Mouse (Mus musculus) adrenal gland, adult (tissue): ENCODE measurements around the gene Hist1h3g.
"Not testable (repeated sequence)": the region's sequence is repeated elsewhere in the genome, so short reads cannot be mapped to it uniquely, and the experiment has no call there.

Experiments
- DNase-seq, 2 experiments: peaks; one replicate each; pipeline ENCODE4 v3.0.0; 2022 to 2023; ENCODE audit warnings: low spot score in 1 of 2; ENCODE audit not compliant: inconsistent age in 2 of 2

Hist1h3g gene

DNA sequence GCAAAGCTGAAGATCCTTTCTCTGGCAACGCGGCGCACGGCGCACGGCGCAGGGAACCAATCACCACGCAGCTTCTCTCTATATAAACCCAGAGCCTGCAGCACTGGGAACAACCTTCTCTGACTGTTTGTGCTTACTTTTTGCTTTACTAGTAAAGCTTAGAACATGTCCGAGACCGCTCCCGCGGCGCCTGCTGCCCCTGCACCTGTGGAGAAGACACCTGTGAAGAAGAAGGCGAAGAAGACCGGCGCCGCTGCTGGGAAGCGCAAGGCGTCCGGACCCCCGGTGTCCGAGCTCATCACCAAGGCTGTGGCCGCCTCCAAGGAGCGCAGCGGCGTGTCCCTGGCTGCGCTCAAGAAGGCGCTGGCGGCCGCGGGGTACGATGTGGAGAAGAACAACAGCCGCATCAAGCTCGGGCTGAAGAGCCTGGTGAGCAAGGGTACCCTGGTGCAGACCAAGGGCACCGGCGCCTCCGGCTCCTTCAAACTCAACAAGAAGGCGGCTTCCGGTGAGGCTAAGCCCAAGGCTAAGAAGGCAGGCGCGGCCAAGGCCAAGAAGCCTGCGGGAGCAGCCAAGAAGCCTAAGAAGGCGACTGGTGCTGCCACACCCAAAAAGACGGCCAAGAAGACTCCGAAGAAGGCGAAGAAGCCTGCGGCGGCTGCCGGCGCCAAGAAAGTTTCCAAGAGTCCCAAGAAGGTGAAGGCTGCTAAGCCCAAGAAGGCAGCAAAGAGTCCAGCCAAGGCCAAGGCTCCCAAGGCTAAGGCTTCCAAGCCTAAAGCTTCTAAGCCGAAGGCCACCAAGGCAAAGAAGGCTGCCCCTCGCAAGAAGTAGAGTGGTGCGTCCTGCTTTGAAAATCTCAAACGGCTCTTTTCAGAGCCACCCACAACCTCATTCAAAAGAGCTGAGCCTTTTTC lies 20.0 kb downstream of the Hist1h3g start:
- peak; percentile 76 to 93 for DNase-seq

DNA sequence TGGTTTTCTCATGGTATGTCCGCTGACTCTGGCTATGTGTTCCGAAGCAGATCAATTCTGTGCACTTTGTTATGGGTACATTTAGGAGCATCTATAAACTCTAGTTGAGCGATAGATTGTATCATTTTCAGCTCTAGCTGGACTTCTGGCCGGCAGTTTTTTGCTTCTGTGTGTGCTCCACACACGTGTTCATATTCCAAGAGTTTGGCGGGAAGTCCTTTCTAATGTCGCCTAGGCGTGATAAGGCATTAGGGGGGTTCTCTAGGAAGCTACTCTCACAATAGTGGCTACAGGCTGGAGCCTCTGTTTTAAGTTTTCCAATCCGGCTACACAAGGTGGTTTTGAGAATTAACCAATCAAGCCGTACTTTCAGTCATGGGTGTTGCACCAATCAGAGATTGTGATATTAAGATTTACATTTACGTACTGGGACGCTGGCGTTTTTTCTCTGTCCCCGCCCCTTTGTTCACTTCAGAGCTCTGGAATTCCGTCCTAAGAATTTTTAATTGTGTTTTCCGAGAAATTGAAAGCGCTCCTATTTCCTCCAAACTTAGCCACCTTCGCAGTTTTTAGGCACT lies 20.7 kb downstream of the Hist1h3g start:
- peak; percentile 66 to 94 for DNase-seq

DNA sequence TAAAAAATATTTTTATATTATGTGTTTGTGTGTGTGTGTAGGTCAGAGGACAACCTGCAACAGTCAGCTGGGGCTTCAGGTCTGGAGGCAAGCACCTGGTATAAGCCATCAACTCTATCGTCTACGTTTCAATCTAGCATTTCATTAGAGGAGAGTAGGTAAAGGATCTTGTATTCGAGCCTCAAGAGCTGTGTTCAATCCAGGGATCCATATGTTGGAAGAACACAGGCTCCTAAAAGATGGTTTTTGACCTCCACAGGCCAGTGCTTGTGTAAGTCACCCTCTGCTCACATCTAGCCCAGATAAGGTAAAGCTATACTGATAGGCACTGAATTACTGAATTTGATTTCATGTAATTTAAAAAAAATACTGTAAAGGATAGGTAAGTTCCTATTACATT lies 21.7 kb downstream of the Hist1h3g start:
- no peak for DNase-seq

DNA sequence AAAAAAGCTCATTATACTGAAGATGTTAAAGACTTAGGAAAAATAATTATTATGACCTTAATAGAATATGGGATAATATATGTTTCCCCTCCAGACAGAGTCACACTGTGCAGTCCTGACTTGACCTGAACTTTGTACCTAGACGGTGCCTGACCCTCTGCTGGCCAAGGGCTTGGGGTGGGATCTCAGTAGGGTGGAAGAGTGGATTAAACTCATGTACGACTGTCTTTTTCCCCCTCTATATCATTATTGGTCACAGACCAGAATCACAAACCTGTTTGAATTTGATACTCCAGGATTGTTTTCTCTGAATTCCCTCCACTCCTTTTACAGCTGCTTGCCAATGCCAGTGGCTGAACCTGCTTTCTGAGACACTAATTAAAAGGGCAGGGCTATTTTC lies 25.5 kb downstream of the Hist1h3g start:
- not testable (repeated sequence) for DNase-seq

DNA sequence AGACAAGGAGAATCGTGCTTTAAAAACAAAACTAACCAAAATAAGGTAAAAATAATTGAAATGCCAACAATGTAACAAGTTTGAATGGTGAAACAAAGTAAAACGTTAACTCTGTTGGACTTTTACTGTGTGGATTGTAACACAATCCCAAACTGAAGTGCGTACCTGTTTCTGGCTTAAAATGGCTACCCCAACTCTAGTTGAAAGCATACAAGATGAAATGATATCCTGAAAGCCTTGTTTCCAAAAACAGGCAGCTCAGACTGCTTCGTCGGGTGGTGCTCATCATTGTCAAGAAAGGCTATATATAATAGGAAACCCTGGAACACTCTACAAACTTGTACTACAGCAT lies 26.3 kb downstream of the Hist1h3g start:
- not testable (repeated sequence) for DNase-seq

DNA sequence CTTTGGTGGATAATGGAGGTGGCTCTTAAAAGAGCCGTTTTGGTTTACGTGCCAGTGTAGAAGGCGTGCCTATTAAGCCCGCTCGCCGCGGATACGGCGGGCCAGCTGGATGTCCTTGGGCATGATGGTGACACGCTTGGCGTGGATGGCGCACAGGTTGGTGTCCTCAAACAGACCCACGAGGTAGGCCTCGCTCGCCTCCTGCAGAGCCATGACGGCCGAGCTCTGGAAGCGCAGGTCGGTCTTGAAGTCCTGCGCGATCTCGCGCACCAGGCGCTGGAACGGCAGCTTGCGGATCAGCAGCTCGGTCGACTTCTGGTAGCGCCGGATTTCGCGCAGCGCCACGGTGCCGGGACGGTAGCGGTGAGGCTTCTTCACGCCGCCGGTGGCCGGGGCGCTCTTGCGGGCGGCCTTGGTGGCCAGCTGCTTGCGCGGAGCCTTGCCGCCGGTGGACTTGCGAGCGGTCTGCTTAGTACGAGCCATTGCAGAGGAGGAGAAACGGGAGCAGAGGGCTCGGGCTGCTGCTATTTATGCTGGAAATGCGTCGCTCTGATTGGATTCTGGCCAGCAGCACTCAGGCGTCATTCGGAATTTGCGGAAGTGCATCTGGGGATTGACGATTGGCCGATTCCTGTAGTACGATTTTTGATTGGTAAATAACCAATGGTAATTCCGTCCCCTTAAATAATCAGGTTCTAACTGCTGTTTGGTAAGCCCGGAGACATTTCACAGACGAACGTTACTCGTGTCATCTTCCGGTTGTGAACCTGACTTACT lies 26.8 kb downstream of the Hist1h3g start, which contains the start of gene Hist1h3e:
Gene Hist1h3e, minus strand, starts transcription at position 487 of the 777 bp plus-strand sequence.
- peak; percentile 95 to 98 for DNase-seq

DNA sequence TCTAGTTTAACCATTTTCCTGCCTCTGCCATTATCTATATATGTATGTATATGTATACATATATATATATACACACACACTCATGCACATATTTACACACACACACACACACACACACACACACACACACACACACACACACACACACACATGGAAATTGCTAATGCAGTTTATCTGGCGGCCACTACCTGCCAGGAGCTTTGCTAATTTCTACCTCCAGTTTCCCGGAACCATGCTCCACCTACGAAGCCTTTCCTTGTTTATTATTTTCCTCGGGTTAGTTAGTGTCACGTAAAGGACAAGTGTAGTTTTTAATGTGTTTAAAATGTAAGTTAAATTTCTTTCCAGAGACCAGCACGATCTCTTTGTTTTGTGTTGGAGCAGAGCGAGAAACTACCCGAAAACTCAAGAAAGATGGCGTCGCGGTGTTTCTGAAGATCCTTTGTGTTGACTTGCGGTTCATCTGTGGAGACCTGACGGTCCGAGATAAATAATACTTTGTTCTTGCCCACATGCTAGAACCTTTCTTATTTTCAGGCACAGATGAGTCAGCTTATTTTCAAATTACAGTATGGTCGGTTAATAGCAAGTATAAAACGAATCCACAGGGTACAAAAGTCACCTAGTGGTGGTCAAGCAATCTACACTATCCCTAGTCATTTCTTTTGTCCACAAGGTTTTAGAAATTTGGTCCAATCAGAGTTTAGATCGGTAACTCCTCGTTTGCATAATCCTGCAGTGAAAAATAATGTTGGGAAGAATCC lies 27.7 kb downstream of the Hist1h3g start:
- peak; percentile 49 to 90 for DNase-seq

DNA sequence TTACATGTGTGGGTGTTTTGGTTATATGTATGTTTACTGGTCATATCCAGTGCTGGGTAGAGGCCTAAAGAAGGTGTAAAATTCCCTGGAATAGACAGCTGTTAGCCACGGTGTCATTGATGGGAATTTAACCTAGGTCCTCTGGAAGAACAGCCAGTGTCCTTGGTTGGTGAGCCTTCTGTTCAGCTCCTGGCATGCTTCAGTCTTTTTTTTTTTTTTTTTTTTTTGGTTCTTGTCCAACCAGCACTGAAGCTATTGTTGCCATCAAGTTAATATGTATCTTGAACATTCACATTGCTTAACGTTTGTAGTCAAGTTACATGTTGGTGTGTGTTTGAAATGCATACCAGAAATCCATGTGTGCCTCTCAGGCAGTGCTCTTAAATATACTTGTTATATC lies 29.3 kb downstream of the Hist1h3g start:
- DNase-seq: no peak

DNA sequence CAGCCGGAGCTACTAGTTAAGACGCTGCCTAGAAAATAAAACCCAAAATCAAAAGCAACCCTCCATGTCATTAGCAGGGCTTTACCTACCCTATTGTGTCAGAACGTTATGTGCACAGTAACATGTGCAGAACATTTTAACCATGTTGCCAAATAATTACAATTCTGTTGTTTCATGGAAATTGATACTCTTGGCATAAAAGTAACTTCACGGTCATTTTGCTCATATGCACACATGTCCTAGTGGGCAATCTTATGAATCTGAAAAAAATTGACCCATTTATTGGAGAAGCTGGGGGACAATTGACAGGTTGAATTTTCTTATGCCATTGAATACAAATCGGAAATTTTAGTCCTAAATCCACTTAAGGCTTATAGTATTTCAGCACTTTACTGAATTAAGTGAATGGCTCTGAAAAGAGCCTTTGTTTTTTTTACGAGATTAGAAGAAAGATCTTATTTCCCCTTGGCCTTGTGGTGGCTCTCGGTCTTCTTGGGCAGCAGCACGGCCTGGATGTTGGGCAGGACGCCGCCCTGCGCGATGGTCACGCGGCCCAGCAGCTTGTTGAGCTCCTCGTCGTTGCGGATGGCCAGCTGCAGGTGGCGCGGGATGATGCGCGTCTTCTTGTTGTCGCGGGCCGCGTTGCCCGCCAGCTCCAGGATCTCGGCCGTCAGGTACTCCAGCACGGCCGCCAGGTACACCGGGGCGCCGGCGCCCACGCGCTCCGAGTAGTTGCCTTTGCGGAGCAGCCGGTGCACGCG lies 35.2 kb downstream of the Hist1h3g start:
- peak in 1 of 2 experiments; percentile 39 for DNase-seq

DNA sequence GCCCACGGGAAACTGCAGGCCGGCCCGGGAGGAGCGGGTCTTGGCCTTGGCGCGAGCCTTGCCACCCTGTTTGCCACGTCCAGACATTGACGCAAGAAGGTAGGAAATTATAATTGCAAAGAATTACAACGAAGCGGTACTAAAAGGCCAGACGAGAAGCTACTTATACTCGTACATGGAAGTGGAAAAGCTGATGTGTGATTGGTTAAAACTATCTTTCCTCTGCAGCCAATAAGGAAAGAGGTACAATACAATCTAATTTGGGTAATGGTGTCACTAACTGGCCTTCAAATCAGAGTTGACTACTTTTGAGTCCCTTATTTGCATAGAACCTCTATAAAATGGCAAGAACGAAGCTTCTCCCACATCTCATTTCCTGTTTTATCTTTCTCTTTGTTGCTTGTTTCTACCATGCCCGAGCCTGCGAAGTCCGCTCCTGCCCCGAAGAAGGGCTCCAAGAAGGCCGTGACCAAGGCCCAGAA lies 35.8 kb downstream of the Hist1h3g start, which contains the start of the genes Hist1h2ae and Hist1h2bg:
Gene Hist1h2ae, minus strand, starts transcription at position 199 of the 482 bp plus-strand sequence.
Gene Hist1h2bg, plus strand, starts transcription at position 375 of the 482 bp plus-strand sequence.
- peak; percentile 80 to 96 for DNase-seq

DNA sequence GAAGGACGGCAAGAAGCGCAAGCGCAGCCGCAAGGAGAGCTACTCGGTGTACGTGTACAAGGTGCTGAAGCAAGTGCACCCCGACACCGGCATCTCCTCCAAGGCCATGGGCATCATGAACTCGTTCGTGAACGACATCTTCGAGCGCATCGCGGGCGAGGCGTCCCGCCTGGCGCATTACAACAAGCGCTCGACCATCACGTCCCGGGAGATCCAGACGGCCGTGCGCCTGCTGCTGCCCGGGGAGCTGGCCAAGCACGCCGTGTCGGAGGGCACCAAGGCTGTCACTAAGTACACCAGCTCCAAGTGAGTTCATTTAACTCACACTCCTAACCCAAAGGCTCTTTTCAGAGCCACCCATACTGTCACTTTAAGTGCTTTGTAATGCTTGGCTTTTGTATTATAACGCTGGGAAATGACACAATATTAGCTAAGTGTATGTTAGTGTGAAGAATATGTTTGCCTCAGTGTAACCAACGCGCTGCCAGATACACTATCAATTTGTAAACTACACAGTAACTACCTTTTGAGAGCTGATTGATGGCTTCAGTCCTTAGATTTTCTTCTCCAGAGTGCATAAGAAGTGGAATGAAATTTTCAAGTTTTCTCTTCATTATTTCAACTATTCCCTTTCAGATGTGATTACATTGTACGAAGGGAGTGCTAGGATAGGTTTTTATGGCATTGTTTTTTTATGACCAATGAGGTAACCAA lies 36.4 kb downstream of the Hist1h3g start:
- peak in 1 of 2 experiments; percentile 66 for DNase-seq

DNA sequence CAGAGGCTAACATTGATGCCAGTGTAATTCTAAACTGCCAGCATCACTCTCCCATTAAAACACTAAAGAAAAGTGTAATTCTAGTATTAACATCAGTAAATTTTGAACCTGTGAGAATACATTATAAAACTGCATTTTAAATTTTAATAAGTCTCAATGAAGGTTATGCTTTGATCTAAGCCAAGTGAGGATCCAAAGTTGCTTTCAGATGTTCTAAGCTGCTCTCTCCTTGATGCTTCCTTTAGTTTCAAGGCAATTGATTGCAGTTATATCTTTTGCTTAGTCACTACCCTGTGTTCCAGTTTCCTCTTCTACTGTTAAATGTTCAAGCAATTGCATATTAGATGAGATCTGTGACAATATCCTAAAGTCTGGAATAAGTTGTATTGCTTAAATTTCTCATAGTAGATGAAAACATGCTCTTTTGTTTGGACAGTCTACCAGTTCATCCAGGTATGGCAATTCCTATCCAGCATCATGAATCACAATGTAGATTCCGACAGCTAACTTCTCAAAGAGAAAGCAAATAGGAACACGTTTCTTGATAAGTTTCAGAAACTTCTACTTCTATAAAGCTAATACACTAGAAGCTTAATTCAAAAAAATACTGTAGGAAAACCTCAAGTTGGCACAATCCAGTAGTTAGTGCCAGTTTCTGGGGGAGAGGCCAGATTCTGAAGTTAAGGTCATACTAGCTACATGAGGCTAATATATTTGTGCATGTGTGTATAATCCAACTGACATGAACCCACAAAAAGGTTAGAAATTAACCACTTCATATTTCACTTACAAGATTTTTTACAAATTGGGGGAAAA lies 37.2 kb downstream of the Hist1h3g start:
- DNase-seq: no peak

DNA sequence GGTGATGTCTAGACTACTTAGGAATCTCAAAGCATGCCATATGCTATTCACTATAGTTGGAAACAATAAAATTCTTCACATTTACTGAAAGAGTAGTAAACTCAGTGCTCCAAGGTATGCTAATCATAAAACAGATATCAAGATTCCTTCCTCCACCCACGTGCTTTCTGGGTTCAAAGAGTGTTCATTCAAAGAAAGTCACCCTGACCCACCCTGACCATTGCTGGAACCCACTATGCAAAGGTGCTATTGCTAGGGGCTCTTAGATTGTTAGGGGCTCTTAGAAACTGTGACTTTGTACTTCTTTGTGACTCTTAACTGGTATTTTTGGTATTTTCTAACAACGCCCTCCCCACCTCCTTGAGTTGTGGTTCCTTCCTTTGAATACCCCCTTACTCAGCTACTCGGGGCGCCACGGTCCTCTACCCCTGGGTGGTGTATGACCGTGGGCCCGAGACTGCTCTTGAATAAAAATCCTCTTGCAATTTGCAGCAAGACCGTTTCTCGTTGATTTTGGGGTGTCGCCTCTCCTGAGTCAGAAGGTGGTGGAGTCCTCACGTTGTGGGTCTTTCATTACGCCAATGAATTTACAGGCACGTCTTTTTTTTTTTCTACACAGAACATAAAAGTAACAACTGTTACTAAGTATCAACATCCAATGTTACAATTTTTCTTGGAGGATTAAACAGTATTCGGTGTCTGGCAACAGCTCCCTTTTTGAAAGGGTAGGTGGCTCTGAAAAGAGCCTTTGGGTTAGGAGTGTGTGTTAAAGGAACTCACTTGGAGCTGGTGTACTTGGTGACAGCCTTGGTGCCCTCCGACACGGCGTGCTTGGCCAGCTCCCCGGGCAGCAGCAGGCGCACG lies 38.0 kb downstream of the Hist1h3g start:
- peak in 1 of 2 experiments; percentile 52 for DNase-seq

DNA sequence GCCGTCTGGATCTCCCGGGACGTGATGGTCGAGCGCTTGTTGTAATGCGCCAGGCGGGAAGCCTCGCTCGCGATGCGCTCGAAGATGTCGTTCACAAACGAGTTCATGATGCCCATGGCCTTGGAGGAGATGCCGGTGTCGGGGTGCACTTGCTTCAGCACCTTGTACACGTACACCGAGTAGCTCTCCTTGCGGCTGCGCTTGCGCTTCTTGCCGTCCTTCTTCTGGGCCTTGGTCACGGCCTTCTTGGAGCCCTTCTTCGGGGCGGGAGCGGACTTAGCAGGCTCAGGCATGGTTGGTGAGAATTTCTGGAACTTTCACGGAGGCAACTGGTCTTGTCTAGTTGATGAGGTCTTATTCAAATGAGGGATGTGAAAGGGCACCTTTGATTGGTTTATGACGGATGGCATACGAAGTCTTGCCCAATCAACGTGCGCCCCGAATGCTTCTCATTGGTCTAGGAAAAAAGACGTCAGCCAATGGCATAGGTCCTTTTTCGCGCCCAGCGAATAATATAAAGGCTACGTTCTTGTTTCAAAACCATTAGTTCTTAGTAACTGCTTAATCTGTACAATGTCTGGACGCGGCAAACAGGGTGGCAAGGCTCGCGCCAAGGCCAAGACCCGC lies 38.8 kb downstream of the Hist1h3g start, which contains the start of the genes Hist1h2bf and Hist1h2ad:
Gene Hist1h2bf, minus strand, starts transcription at position 299 of the 627 bp plus-strand sequence.
Gene Hist1h2ad, plus strand, starts transcription at position 484 of the 627 bp plus-strand sequence.
- DNase-seq: peak; percentile 84 to 95

DNA sequence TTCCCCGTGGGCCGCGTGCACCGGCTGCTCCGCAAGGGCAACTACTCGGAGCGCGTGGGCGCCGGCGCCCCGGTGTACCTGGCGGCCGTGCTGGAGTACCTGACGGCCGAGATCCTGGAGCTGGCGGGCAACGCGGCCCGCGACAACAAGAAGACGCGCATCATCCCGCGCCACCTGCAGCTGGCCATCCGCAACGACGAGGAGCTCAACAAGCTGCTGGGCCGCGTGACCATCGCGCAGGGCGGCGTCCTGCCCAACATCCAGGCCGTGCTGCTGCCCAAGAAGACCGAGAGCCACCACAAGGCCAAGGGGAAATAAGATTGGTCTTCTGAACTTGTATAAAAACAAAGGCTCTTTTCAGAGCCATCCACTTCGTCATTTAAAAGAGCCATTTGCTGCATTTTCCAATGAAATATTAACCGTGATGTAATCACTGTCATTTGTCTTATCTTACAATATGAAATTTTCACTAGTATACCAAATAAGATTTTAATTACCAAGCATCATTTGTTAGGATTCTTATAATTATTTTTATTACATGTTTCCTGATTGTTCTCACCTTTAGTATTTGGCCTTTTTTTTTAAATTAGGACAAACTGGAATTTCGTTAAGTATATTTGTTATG lies 39.4 kb downstream of the Hist1h3g start:
- DNase-seq: peak in 1 of 2 experiments; percentile 51

DNA sequence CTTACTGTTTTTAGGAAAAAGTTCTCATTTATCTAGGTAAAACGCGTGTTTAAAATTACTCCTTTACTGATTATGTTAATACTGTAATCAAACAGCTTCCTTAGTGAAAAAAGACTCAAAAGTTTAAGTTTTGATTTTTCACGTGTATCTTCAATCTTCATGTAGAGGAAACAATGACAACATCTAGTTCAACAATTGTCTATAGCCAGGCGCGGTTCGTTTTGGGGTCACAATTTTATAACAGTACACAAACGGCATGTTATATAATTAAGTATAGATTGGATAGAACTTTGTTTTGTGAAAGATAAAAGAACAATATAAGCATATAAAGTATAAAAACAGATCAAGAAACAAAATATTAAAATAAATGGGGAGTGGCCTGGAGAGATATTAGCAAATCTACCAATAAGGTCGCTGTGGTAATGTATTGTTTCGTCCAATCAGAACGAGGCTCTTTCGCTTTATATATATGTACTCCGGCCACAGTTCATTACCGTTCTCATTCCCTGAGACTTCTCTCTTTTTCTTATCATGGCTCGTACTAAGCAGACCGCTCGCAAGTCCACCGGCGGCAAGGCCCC lies 40.1 kb downstream of the Hist1h3g start, which contains the start of gene Hist1h3d:
Gene Hist1h3d, plus strand, starts transcription at position 493 of the 581 bp plus-strand sequence.
- peak in 1 of 2 experiments; percentile 86 for DNase-seq
